Mouse (Mus musculus) CH12.LX (cell line): ENCODE results near the gene Ptov1. TPM values are rescaled to one million over a fixed set of nuclear protein-coding genes. Genes with fewer than 3 reads are reported as not detected.

Experiments used
- DNase-seq: peaks from one replicate; pipeline ENCODE4 v3.0.0-alpha.2; 2013; ENCODE audit errors: extremely low read depth
- H3K27ac ChIP-seq: 2 replicates; pipeline ENCODE4 v1.5.1; 2012; ENCODE audit warnings: low read depth, mild to moderate bottlenecking, control low read depth, moderate library complexity; ENCODE audit not compliant: insufficient read depth
- H3K27me3 ChIP-seq: replicated peaks from 2 replicates; pipeline ENCODE3; 2012; ENCODE audit warnings: inconsistent platforms
- H3K36me3 ChIP-seq, 2 experiments: replicated peaks in 1 of 2; 2 replicates each; pipeline versions ENCODE3 to v1.6.1; 2012; ENCODE audit warnings: inconsistent platforms in 1 of 2, low read length in 1 of 2, mild to moderate bottlenecking in 1 of 2, mixed read lengths in 1 of 2, moderate library complexity in 1 of 2; ENCODE audit not compliant: control insufficient read depth in 1 of 2, insufficient read depth in 1 of 2
- H3K4me1 ChIP-seq, 2 experiments: 2 replicates each; pipeline ENCODE4 v1.6.1; 2012; ENCODE audit warnings: inconsistent platforms in 1 of 2, moderate library complexity in 1 of 2; ENCODE audit not compliant: insufficient read depth in 2 of 2, control insufficient read depth in 1 of 2
- H3K4me2 ChIP-seq: 2 replicates; pipeline ENCODE4 v1.6.1; 2012; ENCODE audit warnings: low read depth, mild to moderate bottlenecking, control low read depth; ENCODE audit not compliant: poor library complexity, insufficient read depth, severe bottlenecking
- H3K4me3 ChIP-seq, 3 experiments: fragments of 150-350 bp in 1 of 3; sonication (generic) in 1 of 3; replicated peaks in 1 of 3; 2 replicates each; pipeline versions ENCODE3 to v1.5.1; 2011 to 2012; ENCODE audit warnings: low read depth in 2 of 3, low read length in 2 of 3, mild to moderate bottlenecking in 2 of 3, moderate library complexity in 2 of 3, control low read depth in 1 of 3, improper control_type of control experiment in 1 of 3, inconsistent platforms in 1 of 3, mixed read lengths in 1 of 3; ENCODE audit not compliant: poor library complexity in 1 of 3
- H3K79me2 ChIP-seq: replicated peaks from 2 replicates; pipeline ENCODE4 v1.6.1; 2012; ENCODE audit warnings: mild to moderate bottlenecking, moderate library complexity; ENCODE audit not compliant: control insufficient read depth, poor library complexity, insufficient read depth, severe bottlenecking; ENCODE audit errors: extremely low read depth
- H3K9ac ChIP-seq: 2 replicates; pipeline ENCODE4 v1.6.1; 2012; ENCODE audit warnings: low read depth, mild to moderate bottlenecking, control low read depth, moderate library complexity; ENCODE audit not compliant: insufficient read depth
- H3K9me3 ChIP-seq: replicated peaks from 2 replicates; pipeline ENCODE3; 2012; ENCODE audit warnings: low read length, inconsistent platforms, mixed read lengths
- CHD1 ChIP-seq: IDR thresholded peaks from 2 replicates; pipeline ENCODE4 v1.6.1; 2012; ENCODE audit warnings: low read depth, low read length, improper control_type of control experiment, inconsistent platforms
- CHD2 ChIP-seq: IDR thresholded peaks from 2 replicates; pipeline ENCODE4 v1.6.1; 2011; ENCODE audit warnings: low read length, improper control_type of control experiment
- E2F4 ChIP-seq: IDR thresholded peaks from 2 replicates; pipeline ENCODE4 v1.6.1; 2011; ENCODE audit warnings: low read depth, low read length, improper control_type of control experiment; ENCODE audit not compliant: insufficient replicate concordance
- EP300 ChIP-seq: IDR thresholded peaks from 2 replicates; pipeline ENCODE4 v1.6.1; 2011; ENCODE audit warnings: low read length, improper control_type of control experiment
- ETS1 ChIP-seq: conservative IDR thresholded peaks from 2 replicates; pipeline ENCODE4 v1.6.1; 2012; ENCODE audit warnings: low read depth, mild to moderate bottlenecking, inconsistent platforms, low read length, improper control_type of control experiment, moderate library complexity
- GABPA ChIP-seq: IDR thresholded peaks from 2 replicates; pipeline ENCODE4 v1.6.1; 2012; ENCODE audit warnings: low read depth, low read length, improper control_type of control experiment, inconsistent platforms; ENCODE audit not compliant: insufficient replicate concordance
- IRF4 ChIP-seq: IDR thresholded peaks from 2 replicates; pipeline ENCODE4 v1.6.1; 2014; ENCODE audit warnings: low read depth, mild to moderate bottlenecking, inconsistent platforms, low read length, improper control_type of control experiment
- MAFK ChIP-seq: IDR thresholded peaks from 2 replicates; pipeline ENCODE4 v1.6.1; 2011; ENCODE audit warnings: low read length, improper control_type of control experiment; ENCODE audit not compliant: insufficient replicate concordance
- MAX ChIP-seq: IDR thresholded peaks from 2 replicates; pipeline ENCODE4 v1.6.1; 2011; ENCODE audit warnings: low read length, improper control_type of control experiment
- MAZ ChIP-seq: IDR thresholded peaks from 2 replicates; pipeline ENCODE4 v1.6.1; 2012; ENCODE audit warnings: low read depth, mild to moderate bottlenecking, inconsistent platforms, low read length, improper control_type of control experiment, moderate library complexity
- MXI1 ChIP-seq: IDR thresholded peaks from 2 replicates; pipeline ENCODE4 v1.6.1; 2011; ENCODE audit warnings: mild to moderate bottlenecking, low read depth, low read length, improper control_type of control experiment
- MYC ChIP-seq: IDR thresholded peaks from 2 replicates; pipeline ENCODE4 v1.6.1; 2011; ENCODE audit warnings: low read depth, mild to moderate bottlenecking, improper control_type of control experiment, low read length
- PAX5 ChIP-seq: IDR thresholded peaks from 2 replicates; pipeline ENCODE4 v1.6.1; 2012; ENCODE audit warnings: low read length, inconsistent platforms, mixed read lengths
- POLR2A ChIP-seq: IDR thresholded peaks from 2 replicates; pipeline ENCODE4 v1.6.1; 2011; ENCODE audit warnings: low read depth, mild to moderate bottlenecking, improper control_type of control experiment, low read length
- POLR2AphosphoS2 ChIP-seq: IDR thresholded peaks from 2 replicates; pipeline ENCODE4 v1.6.1; 2011; ENCODE audit warnings: low read depth, low read length, improper control_type of control experiment
- SIN3A ChIP-seq: IDR thresholded peaks from 2 replicates; pipeline ENCODE4 v1.6.1; 2012; ENCODE audit warnings: low read length, improper control_type of control experiment, inconsistent platforms
- UBTF ChIP-seq: IDR thresholded peaks from 2 replicates; pipeline ENCODE4 v1.6.1; 2012; ENCODE audit warnings: low read depth, mild to moderate bottlenecking, inconsistent platforms, low read length, improper control_type of control experiment, moderate library complexity
- USF1 ChIP-seq: IDR thresholded peaks from 2 replicates; pipeline ENCODE4 v1.6.1; 2014; ENCODE audit warnings: low read depth, mild to moderate bottlenecking, inconsistent platforms, low read length, improper control_type of control experiment
- USF2 ChIP-seq: conservative IDR thresholded peaks from 2 replicates; pipeline ENCODE4 v1.6.1; 2011; ENCODE audit warnings: low read depth, low read length, improper control_type of control experiment
- ZC3H11A ChIP-seq: IDR thresholded peaks from 2 replicates; pipeline ENCODE4 v1.6.1; 2012; ENCODE audit warnings: low read depth, mild to moderate bottlenecking, inconsistent platforms, low read length, improper control_type of control experiment
- ZMIZ1 ChIP-seq: IDR thresholded peaks from 2 replicates; pipeline ENCODE4 v1.6.1; 2012; ENCODE audit warnings: low read depth, mild to moderate bottlenecking, inconsistent platforms, low read length, improper control_type of control experiment
- dilution Hi-C: fragments of 300-500 bp; cut with MboI; formaldehyde crosslinking; loops from 2 replicates; pipeline ENCODE4 v1.14.3; 2020; ENCODE audit warnings: low sequenced_read_pairs; ENCODE audit not compliant: extremely low pct_unique_long_range_greater_than_20kb, extremely low pct_ligation_motif_present
- in situ Hi-C: fragments of 300-500 bp; cut with MboI; formaldehyde crosslinking; loops from 3 replicates; pipeline ENCODE4 v1.14.3; 2019; ENCODE audit warnings: low sequenced_read_pairs, low pct_ligation_motif_present, low pct_unique_long_range_greater_than_20kb, mixed read lengths
- polyA plus RNA-seq: library from polyadenylated mRNA; unstranded; fragments of >175 nt; gene quantifications from 2 replicates; pipeline ENCODE4 v1.2.1, GENCODE M21; 2012; ENCODE audit warnings: low read depth; ENCODE audit not compliant: insufficient read length
- total RNA-seq, 2 experiments: library from RNA; depleted of rRNA; stranded (reverse); fragments of 300-350 nt in 1 of 2; fragments of >200 nt in 1 of 2; gene quantifications; 2 replicates each; pipeline ENCODE4 v1.2.3; 2012 to 2014

Ptov1 gene
- total and polyA plus RNA-seq, 3 experiments, result 5.7 to 21.0 (median 16.8) TPM

DNA sequence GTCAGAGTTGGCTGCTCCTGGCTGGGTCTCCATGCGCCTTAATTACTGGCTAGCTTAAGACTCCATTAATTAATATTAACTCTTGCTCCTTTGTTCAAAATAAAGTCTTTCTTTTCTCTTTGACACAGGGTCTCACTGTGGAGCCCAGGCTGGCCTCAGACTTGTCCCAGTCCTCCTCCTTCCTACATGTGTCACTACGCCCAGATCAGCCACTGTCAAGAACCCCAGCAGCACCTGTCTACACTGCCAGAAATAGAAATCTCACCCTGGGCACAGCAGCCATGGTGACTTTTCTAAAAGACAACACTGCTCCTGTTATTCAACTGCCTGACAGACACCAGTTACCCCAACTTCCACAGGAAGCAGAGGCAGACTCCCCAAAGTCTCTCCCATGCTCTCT lies 44.8 kb upstream of the Ptov1 start:
- Histone ChIP-seq H3K79me2 (no peaks in the 10 kb centered on the region), H3K27me3 (no peaks in the 10 kb centered on the region), H3K4me3 (no peak overlapping the region), H3K4me1 (peaks cover 3 to 8% of the 10 kb centered on the region in 2 experiments; a peak in 3 of 4 replicates), H3K9me3 (no peaks in the 10 kb centered on the region), H3K9ac (no peak overlapping the region), H3K36me3 (peaks cover 45 to 94% of the 10 kb centered on the region in 2 experiments), H3K4me2 (no peak overlapping the region), H3K27ac (no peak overlapping the region)
- in situ Hi-C loops, result no loop called here
- DNase-seq, result no peak
- no peak for TF ChIP-seq POLR2AphosphoS2
- TF ChIP-seq ZMIZ1, result no peak
- TF ChIP-seq EP300, result no peak
- TF ChIP-seq UBTF, result no peak
- TF ChIP-seq MAZ, result no peak
- no peak for TF ChIP-seq ETS1
- no peak for TF ChIP-seq SIN3A
- dilution Hi-C loops, result no loop called here

DNA sequence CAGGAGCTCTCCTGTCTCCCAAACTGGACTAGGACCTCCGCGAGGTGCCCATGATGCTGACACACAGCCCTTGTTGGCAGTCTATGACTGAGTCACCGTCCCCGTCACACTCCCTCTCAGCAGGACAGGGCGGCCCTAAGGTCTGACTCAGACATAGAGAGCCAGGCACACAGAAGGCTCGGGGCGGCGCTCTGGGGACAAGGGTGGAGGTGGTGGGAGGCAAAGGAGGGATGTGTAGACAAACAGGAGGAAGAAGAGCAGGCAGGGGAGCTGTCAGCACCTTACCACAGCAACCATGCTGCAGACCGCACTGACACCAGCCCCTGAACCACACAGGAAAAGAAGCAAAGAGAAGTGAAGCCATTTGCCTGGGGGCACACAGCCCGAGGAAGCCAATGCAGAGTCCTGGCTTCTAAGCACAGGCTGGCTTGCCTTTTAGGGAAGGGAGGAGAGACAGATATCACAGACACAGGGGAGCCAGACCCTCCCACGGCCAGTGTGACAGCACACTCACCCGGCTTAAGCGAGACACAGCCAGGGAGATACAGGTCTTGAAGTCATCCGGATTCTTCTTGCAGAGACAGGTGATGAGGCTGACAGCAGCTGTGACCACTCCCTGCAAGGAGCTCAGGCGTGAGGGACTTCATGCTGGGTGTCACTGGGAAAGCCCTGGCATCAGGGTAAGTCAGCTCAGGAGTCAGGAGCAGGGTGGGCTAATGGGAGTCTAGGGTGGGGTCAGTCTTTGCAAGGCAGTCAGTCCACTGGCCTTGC lies 39.3 kb upstream of the Ptov1 start:
- DNase-seq, result peak; percentile 79
- H3K27ac ChIP-seq, result peak overlapping the region; percentile 17; the same call in 1 of the 2 replicates
- H3K27me3 ChIP-seq, result no peaks in the 10 kb centered on the region
- in situ Hi-C loops, result no loop called here
- H3K79me2 ChIP-seq, result no peaks in the 10 kb centered on the region
- no peak overlapping the region for H3K4me3 ChIP-seq
- H3K9me3 ChIP-seq, result no peaks in the 10 kb centered on the region
- H3K36me3 ChIP-seq, result peaks cover 83 to 99% of the 10 kb centered on the region in 2 experiments
- dilution Hi-C loops, result no loop called here
- peaks cover 0 to 28% of the 10 kb centered on the region in 2 experiments; a peak in 2 of 4 replicates for H3K4me1 ChIP-seq
- no peak overlapping the region for H3K9ac ChIP-seq
- H3K4me2 ChIP-seq, result no peak overlapping the region
- TF ChIP-seq ETS1 (peak; percentile 43; the same call in 1 of the 2 replicates), MAFK (no peak)
- TF ChIP-seq, all 38 proteins: peak for 1

DNA sequence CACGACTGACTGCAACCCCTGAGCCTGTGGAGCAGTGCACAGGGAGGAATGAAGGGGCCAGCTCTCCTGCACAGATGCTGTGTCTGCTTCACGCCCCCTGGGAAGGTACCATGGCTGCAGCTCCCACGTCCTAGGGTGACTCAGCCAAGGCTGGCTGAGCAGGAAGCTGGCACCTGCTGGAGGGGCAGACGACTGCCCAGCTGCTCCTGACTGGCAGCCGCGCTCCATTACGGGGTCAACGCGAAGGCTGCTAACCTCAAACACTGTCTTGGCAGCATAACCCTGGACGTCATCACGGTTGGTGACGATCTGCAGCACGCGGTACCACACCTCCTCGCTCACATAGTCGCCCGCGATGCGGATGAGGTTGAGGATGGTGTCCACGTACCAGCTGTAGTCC lies 35.8 kb upstream of the Ptov1 start:
- H3K4me2 ChIP-seq, result no peak overlapping the region
- DNase-seq, result no peak
- TF ChIP-seq GABPA (no peak), USF2 (no peak), CHD1 (no peak), MAX (no peak), MAFK (no peak), E2F4 (no peak), IRF4 (no peak), PAX5 (no peak), ZC3H11A (no peak), CHD2 (no peak), MAZ (no peak), MYC (no peak), USF1 (no peak), SIN3A (no peak), MXI1 (no peak), POLR2A (no peak)
- H3K27ac ChIP-seq, result no peak overlapping the region
- in situ Hi-C loops (no loop called here), dilution Hi-C loops (no loop called here)
- H3K4me1 ChIP-seq, result peaks cover 0 to 31% of the 10 kb centered on the region in 2 experiments; a peak in 2 of 4 replicates
- no peak overlapping the region for H3K9ac ChIP-seq
- no peaks in the 10 kb centered on the region for H3K27me3 ChIP-seq
- no peaks in the 10 kb centered on the region for H3K79me2 ChIP-seq
- H3K36me3 ChIP-seq, result peaks cover 94 to 100% of the 10 kb centered on the region in 2 experiments
- no peaks in the 10 kb centered on the region for H3K9me3 ChIP-seq
- H3K4me3 ChIP-seq, result no peak overlapping the region
